ENCODE assay signal across 13 mouse cellular contexts in the genomic region with DNA sequence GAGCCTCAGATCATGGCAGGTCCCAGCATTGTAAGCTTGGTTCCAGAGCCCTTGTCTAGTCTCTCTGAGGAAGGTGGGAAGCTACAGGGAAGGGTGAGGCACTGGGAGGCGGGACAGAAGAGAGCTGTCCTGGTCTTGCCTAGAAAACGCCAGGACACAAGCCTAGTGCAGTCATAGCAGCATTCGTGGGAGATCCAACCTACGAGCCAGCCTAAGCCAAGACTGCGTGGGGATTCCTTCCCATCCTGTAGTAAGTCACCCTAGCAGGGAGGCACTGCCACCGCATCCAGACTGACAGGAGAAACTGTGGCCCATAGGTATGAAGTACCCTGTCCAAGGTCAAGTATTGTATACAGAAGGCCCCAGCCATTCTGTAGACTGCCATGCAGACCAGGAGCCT. TPM values are rescaled to one million over a fixed set of nuclear protein-coding genes. Genes with fewer than 3 reads are reported as not detected.
"Had no signal": no experiment of that assay in that cellular context is flagged by ENCODE, and none has a peak within 500 bp of the region (broad histone marks: within the 10 kb centered on the region; RNA-seq: fewer than 3 reads in every experiment).

No protein-coding gene starts in this region.

- H3K4me2 ChIP-seq: limb, embryonic 12.5 days; liver, embryonic 13.5 days; lung, embryonic 15.5 days; midbrain, embryonic 12.5 days had no signal

- H3K36me3 ChIP-seq: limb, embryonic 12.5 days; liver, embryonic 13.5 days; lung, embryonic 15.5 days had no signal

- H3K4me3 ChIP-seq: limb, embryonic 12.5 days; liver, embryonic 13.5 days; lung, embryonic 15.5 days; megakaryocyte, embryonic 14.5 days; midbrain, embryonic 12.5 days had no signal

- H3K9me3 ChIP-seq: limb, embryonic 12.5 days; liver, embryonic 13.5 days; lung, embryonic 15.5 days; megakaryocyte, embryonic 14.5 days; midbrain, embryonic 12.5 days had no signal

- H3K9ac ChIP-seq: limb, embryonic 12.5 days; liver, embryonic 13.5 days; liver, postnatal 0 days; lung, embryonic 15.5 days; midbrain, embryonic 12.5 days had no signal

- DNase-seq: kidney, adult 8-10 months; layer of hippocampus, adult 9-11 months; liver; liver, postnatal 0 days; lung, postnatal 14 days; thymus, adult 18-20 months; thymus, postnatal 14 days had no signal

- H3K27ac ChIP-seq: limb, embryonic 12.5 days; liver, embryonic 13.5 days; lung, embryonic 15.5 days; macrophage; midbrain, embryonic 12.5 days had no signal

RNA-seq across cellular contexts. Expression of gene Lrrc4b, which starts 3.7 kb away (rescaled TPM):
- polyA plus RNA-seq: liver, embryonic 13.5 days; liver, postnatal 0 days; macrophage had no signal

RNA-seq across cellular contexts. Expression of gene Aspdh, which starts 32.6 kb away (rescaled TPM):
- polyA plus RNA-seq: macrophage had no signal

RNA-seq across cellular contexts. Expression of gene Syt3, which starts 48.6 kb away (rescaled TPM):
- polyA plus RNA-seq: macrophage had no signal
